Mouse (Mus musculus) spleen, adult 2 months (tissue): ENCODE results near the gene Lsm11.

Experiments
- CTCF ChIP-seq: fragments of 200-500 bp; IDR thresholded peaks from 2 replicates; pipeline ENCODE4 v1.5.1; 2011; ENCODE audit warnings: mild to moderate bottlenecking, inconsistent platforms; ENCODE audit not compliant: insufficient read depth, insufficient read length, insufficient replicate concordance; ENCODE audit errors: extremely low read depth
- POLR2A ChIP-seq: fragments of 200-500 bp; IDR thresholded peaks from 2 replicates; pipeline ENCODE4 v1.6.1; 2011; ENCODE audit warnings: low read depth, low read length, inconsistent platforms

GRCm38 (mm10) chr11:45900233-45901015 is 44.3 kb downstream of the Lsm11 start:
- TF ChIP-seq CTCF, result no peak
- TF ChIP-seq POLR2A, result no peak
